In the genomic region with DNA sequence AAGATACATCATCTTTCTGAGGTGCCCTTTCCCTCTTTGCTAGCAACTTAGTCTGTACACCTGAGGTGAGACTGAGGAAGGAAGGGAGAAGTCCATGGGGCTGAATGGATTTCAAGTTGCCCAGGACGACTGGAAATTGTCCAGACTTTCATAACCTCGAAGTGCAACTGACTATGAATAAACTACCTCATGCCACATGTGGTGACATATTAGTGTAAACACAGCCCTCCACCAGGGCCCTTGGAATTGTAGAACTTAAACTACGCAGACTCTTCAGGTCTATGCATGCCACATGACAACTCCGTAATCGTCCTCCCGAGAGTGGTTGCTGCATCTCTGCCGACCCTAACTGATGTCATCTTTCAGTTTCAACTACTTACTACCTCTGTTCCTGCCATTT, we compare ENCODE assay signal across 20 mouse cellular contexts.
"Had no signal": no experiment of that assay in that cellular context is flagged by ENCODE, and none has a peak within 500 bp of the region (broad histone marks: within the 10 kb centered on the region; RNA-seq: fewer than 3 reads in every experiment).

No protein-coding gene starts in this region.

- H3K27ac ChIP-seq: limb, embryonic 15.5 days; liver, embryonic 13.5 days; liver, embryonic 15.5 days; midbrain, embryonic 10.5 days; midbrain, embryonic 12.5 days; neural tube, embryonic 13.5 days; neural tube, embryonic 15.5 days had no signal

- H3K27me3 ChIP-seq: limb, embryonic 15.5 days; liver, embryonic 13.5 days; liver, embryonic 15.5 days; midbrain, embryonic 12.5 days; neural tube, embryonic 13.5 days; neural tube, embryonic 15.5 days had no signal

- H3K9ac ChIP-seq: limb, embryonic 15.5 days; liver, embryonic 13.5 days; liver, embryonic 15.5 days; lung, embryonic 14.5 days; midbrain, embryonic 12.5 days; neural tube, embryonic 13.5 days; neural tube, embryonic 15.5 days had no signal

- ATAC-seq: midbrain, embryonic 16.5 days had no signal

- H3K9me3 ChIP-seq: limb, embryonic 15.5 days; liver, embryonic 13.5 days; liver, embryonic 15.5 days; midbrain, embryonic 10.5 days; midbrain, embryonic 12.5 days; neural tube, embryonic 13.5 days; neural tube, embryonic 15.5 days had no signal

- H3K4me2 ChIP-seq: limb, embryonic 15.5 days; liver, embryonic 11.5 days; liver, embryonic 13.5 days; liver, embryonic 15.5 days; lung, embryonic 14.5 days; midbrain, embryonic 12.5 days; neural tube, embryonic 13.5 days; neural tube, embryonic 15.5 days had no signal

- DNase-seq: liver, embryonic 13.5 days; lung, embryonic 14.5 days; midbrain, embryonic 14.5 days; retina, postnatal 1 day; right cerebral cortex, adult 18-20 months; right cerebral cortex, postnatal 25 days; right cerebral cortex, postnatal 4 days; spleen, adult 18-20 months; thymus, adult 18-20 months; thymus, postnatal 14 days; thymus, postnatal 36 days had no signal

- H3K4me3 ChIP-seq: limb, embryonic 15.5 days; liver, embryonic 13.5 days; liver, embryonic 15.5 days; midbrain, embryonic 10.5 days; midbrain, embryonic 12.5 days; myocyte; neural tube, embryonic 13.5 days; neural tube, embryonic 15.5 days had no signal
